Mouse (Mus musculus) hindbrain, embryonic 14.5 days (tissue): ENCODE data around the gene Pdlim4. TPM values are rescaled to one million over a fixed set of nuclear protein-coding genes. Genes with fewer than 3 reads are reported as not detected.
"Not testable (repeated sequence)": the region's sequence is repeated elsewhere in the genome, so short reads cannot be mapped to it uniquely, and the experiment has no call there.

Experiments used
- ATAC-seq: fragments of 200-750 bp; cut with Nextera tagmentation; 2 replicates; pipeline ENCODE4 v1.8.0; 2017; ENCODE audit warnings: moderate number of reproducible peaks, mild to moderate bottlenecking, moderate TSS enrichment, moderate library complexity; ENCODE audit not compliant: low FRiP score
- DNase-seq: peaks from one replicate; pipeline ENCODE4 v3.0.0-alpha.2; 2015; ENCODE audit warnings: low spot score
- H3K27ac ChIP-seq: fragments of 300-500 bp; sonication (generic); 2 replicates; pipeline ENCODE4 v1.5.1; 2014; ENCODE audit warnings: mild to moderate bottlenecking, moderate library complexity
- H3K27me3 ChIP-seq: fragments of 300-500 bp; sonication (generic); 2 replicates; pipeline ENCODE4 v1.6.1; 2014; ENCODE audit warnings: mild to moderate bottlenecking, low read length, mixed read lengths; ENCODE audit not compliant: control insufficient read depth, insufficient read depth
- H3K36me3 ChIP-seq: fragments of 300-500 bp; sonication (generic); replicated peaks from 2 replicates; pipeline ENCODE4 v1.6.1; 2014; ENCODE audit not compliant: control insufficient read depth, insufficient read depth
- H3K4me1 ChIP-seq: fragments of 300-500 bp; sonication (generic); replicated peaks from 2 replicates; pipeline ENCODE4 v1.6.1; 2014; ENCODE audit warnings: antibody characterized with exemption, low read length, mixed read lengths; ENCODE audit not compliant: control insufficient read depth, insufficient read depth
- H3K4me2 ChIP-seq: fragments of 300-500 bp; sonication (generic); replicated peaks from 2 replicates; pipeline ENCODE4 v1.6.1; 2014; ENCODE audit warnings: mild to moderate bottlenecking, moderate library complexity
- H3K4me3 ChIP-seq: fragments of 300-500 bp; sonication (generic); replicated peaks from 2 replicates; pipeline ENCODE4 v1.5.1; 2014; ENCODE audit warnings: mild to moderate bottlenecking, low read length
- H3K9ac ChIP-seq: fragments of 300-500 bp; sonication (generic); 2 replicates; pipeline ENCODE4 v1.6.1; 2014
- H3K9me3 ChIP-seq: fragments of 300-500 bp; sonication (generic); 2 replicates; pipeline ENCODE4 v1.6.1; 2016; ENCODE audit warnings: low read length; ENCODE audit not compliant: control insufficient read depth
- WGBS: fragments of 180-500 bp; shearing (Covaris S2); extraction: QIAGEN DNeasy Blood & Tissue Kit; methylation state at CpG from one replicate; pipeline ENCODE4 v1.1.7; 2014; 5-methylcytosine and 5-hydroxymethylcytosine counted together
- polyA plus RNA-seq: library from polyadenylated mRNA; unstranded; fragments of >200 nt; fragmentation: Nextera tagmentation; extraction: Ambion mirVana; gene quantifications from 2 replicates; pipeline ENCODE4 v1.2.1, GENCODE M21; 2014

The Pdlim4 gene
- polyA plus RNA-seq, 1 experiment from 2014 or later, result 30.0 TPM

DNA sequence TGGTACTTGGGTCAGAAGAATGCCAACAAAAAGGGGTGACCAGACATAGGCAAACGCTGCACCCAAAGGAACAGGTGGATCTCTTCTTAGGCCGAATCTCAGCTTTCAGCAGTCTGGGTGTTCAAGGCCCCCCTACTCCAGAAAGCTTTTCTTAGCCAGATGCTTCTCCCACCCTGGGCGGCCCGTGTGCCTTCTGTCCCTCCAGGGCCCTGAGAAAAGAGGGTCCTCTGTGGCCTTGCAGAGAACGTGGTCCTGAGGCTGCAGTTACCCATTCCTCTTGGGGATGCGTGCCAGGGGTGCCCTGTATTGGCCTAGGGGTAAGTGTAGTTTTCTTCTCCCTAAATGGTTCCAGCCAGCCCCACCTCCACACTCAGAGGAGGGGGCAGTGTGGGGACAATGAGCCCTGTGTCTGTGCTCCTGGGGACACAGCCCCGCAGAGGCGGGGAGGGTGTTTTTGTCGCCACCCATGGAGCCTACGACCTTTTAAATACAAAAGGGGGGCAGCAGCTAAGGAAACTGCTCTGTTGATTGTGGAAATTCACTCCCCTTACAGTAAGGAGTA lies 10.7 kb downstream of the Pdlim4 start:
- no peaks in the 10 kb centered on the region for H3K9me3 ChIP-seq
- H3K4me3 ChIP-seq, result no peak overlapping the region
- no peaks in the 10 kb centered on the region for H3K27me3 ChIP-seq
- DNase-seq (no peak), ATAC-seq (peak; percentile 74; the same call in 1 of the 2 replicates)
- no peaks in the 10 kb centered on the region for H3K36me3 ChIP-seq
- peak overlapping the region; percentile 62; the same call in 1 of the 2 replicates for H3K27ac ChIP-seq
- 23% methylated on average over 10 of the region's 10 CpGs for WGBS
- no peak overlapping the region for H3K9ac ChIP-seq
- peaks cover 16% of the 10 kb centered on the region for H3K4me1 ChIP-seq
- no peak overlapping the region for H3K4me2 ChIP-seq

DNA sequence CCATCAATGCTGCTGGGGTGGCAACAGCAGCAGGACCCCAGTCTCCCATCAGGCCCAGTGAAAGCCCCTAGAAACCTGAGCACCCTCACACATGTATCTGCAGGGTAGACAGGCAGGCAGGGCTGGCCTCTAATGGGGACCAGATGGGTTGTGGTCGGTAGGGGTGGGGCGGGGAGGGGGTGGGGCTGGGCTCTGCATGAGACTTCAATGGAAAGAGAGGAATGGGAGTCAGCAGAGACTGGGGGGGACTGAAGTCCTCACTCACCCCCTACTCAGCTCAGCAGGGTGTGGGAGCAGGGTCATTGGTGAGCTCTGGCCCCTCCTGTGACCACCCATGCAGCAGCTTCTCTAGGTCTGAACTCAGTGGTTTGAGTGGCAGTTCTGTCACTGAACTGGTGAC lies 11.4 kb downstream of the Pdlim4 start:
- Histone ChIP-seq H3K27ac (no peak overlapping the region; the same call in 1 of the 2 replicates), H3K9me3 (no peaks in the 10 kb centered on the region), H3K4me2 (no peak overlapping the region), H3K27me3 (no peaks in the 10 kb centered on the region), H3K9ac (no peak overlapping the region), H3K36me3 (no peaks in the 10 kb centered on the region), H3K4me1 (peaks cover 16% of the 10 kb centered on the region), H3K4me3 (no peak overlapping the region)
- no peak for DNase-seq
- no peak for ATAC-seq
- 31% methylated on average over 2 of the region's 2 CpGs for WGBS

DNA sequence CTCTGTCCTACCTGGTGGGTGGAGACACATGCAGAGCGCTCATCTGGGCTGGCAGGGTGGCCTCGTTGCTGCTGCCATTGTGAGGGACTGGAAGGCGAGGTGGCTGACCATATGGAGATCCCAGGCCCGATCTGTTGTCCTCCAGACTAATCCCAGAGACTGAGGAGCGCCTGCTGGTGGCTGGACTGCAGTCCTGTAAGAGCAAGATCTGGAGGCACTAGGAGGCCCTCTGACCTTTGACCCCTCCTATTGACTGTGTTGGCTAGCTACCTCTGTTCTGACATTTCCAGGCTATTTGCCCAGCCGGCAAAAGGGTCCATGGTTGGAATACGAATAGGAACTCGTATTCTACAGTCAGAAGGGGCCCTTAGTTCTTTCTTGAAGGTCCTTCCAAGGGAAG lies 12.7 kb downstream of the Pdlim4 start:
- H3K4me3 ChIP-seq, result no peak overlapping the region
- no peak for ATAC-seq
- WGBS, result 26% methylated on average over 8 of the region's 8 CpGs
- no peaks in the 10 kb centered on the region for H3K36me3 ChIP-seq
- no peak overlapping the region for H3K9ac ChIP-seq
- DNase-seq, result no peak
- H3K27ac ChIP-seq, result no peak overlapping the region
- no peaks in the 10 kb centered on the region for H3K9me3 ChIP-seq
- no peak overlapping the region for H3K4me2 ChIP-seq
- H3K27me3 ChIP-seq, result no peaks in the 10 kb centered on the region
- H3K4me1 ChIP-seq, result peaks cover 16% of the 10 kb centered on the region

DNA sequence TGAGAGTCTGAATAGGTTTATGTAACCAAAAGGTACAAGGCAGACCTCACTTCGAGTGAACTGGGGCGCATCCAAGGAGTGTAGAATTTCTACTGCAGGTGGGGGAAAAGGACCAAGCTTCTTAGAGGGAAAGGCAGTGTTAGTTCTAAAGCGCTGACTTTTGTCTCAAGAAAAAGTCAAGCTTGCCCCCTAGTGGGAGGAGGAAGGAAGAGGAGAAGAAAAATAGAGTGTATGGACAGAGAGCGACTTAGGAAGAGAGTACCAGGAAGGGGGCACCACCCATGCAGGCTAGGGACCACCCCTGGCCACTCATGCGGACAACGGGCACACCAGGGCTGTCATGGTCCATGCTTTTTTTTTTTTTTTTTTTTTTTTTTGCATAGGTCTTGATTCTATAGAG lies 14.6 kb downstream of the Pdlim4 start:
- no peaks in the 10 kb centered on the region for H3K9me3 ChIP-seq
- H3K36me3 ChIP-seq, result no peaks in the 10 kb centered on the region
- no peak overlapping the region for H3K27ac ChIP-seq
- 38% methylated on average over 6 of the region's 6 CpGs for WGBS
- DNase-seq (peak; percentile 82), ATAC-seq (no peak)
- no peak overlapping the region for H3K4me2 ChIP-seq
- H3K4me1 ChIP-seq, result peaks cover 9% of the 10 kb centered on the region
- H3K9ac ChIP-seq, result no peak overlapping the region
- no peak overlapping the region for H3K4me3 ChIP-seq
- H3K27me3 ChIP-seq, result no peaks in the 10 kb centered on the region

DNA sequence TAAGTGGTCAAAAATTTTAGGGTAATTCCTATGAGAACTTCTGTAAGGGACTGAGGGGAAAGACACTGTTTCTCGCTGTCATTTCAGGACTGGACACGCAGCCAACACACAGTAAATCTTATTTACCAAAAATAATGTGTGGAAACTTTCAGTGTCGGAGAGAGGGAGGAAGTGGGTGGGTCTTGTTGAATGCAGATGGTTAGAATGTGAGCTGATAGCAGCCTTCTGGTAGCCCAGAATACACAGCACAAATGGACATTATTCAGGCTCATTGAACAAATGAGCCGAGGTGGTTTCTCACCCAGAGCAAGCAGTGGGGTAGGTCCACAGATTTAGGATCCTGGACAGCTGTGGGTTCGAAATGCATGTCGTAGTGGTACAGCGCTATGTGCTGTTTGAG lies 15.7 kb downstream of the Pdlim4 start:
- no peak overlapping the region for H3K4me3 ChIP-seq

DNA sequence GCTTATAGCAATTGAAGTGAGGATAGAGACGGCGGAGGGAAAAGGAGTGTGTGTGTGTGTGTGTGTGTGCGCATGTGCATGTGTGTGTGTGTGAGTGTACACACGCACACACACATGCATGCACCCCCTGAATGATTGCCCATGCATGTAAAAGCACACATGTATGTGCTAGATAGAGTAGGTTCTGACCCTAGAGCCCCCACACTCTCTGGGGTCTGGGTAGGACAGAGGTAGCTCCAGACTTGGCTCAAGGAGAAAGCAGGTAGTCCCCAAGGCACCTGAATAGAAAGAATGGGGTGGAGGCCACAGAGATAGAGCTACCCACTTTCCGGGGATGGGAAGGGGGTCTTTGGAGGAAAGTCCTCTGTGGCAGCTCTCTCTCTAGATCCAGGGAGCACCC lies 16.7 kb downstream of the Pdlim4 start:
- no peak for ATAC-seq
- no peak overlapping the region for H3K27ac ChIP-seq
- no peaks in the 10 kb centered on the region for H3K27me3 ChIP-seq
- DNase-seq, result no peak
- 92% methylated on average over 5 of the region's 5 CpGs for WGBS
- H3K4me3 ChIP-seq, result no peak overlapping the region
- no peak overlapping the region for H3K9ac ChIP-seq
- H3K9me3 ChIP-seq, result no peaks in the 10 kb centered on the region
- H3K4me1 ChIP-seq, result no peaks in the 10 kb centered on the region
- H3K36me3 ChIP-seq, result no peaks in the 10 kb centered on the region
- H3K4me2 ChIP-seq, result no peak overlapping the region

More for the DNA sequence above, 15.7 kb downstream of the Pdlim4 start:
- no peaks in the 10 kb centered on the region for H3K9me3 ChIP-seq
- no peak overlapping the region for H3K27ac ChIP-seq
- H3K9ac ChIP-seq, result no peak overlapping the region
- H3K4me2 ChIP-seq, result no peak overlapping the region
- peaks cover under 1% of the 10 kb centered on the region for H3K4me1 ChIP-seq
- WGBS, result 90% methylated on average over 7 of the region's 7 CpGs
- no peak for DNase-seq
- H3K27me3 ChIP-seq, result no peaks in the 10 kb centered on the region
- ATAC-seq, result no peak
- H3K36me3 ChIP-seq, result no peaks in the 10 kb centered on the region

DNA sequence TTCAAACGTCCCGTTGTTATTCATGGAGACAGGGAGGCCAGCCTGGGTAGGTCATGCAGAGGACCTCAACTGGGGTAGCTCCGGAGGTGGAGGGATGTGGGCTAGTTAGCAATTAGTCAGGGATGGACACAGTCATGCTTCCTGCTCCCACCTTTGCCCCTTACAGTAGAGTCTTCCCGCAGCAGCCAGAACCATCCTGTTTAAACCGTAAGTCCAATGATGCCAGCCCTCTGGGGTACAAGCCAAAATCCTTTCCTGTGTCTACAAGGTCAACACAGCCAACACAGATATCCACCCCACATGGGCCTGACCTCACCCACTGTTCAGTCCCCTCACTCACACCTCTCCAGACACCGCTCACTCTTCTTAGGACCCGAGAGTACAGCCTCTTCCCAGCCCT lies 17.7 kb downstream of the Pdlim4 start:
- no peaks in the 10 kb centered on the region for H3K36me3 ChIP-seq
- 88% methylated on average over 7 of the region's 7 CpGs for WGBS
- H3K4me2 ChIP-seq, result no peak overlapping the region
- DNase-seq, result no peak
- no peaks in the 10 kb centered on the region for H3K27me3 ChIP-seq
- no peak overlapping the region for H3K9ac ChIP-seq
- no peak overlapping the region for H3K4me3 ChIP-seq
- no peak for ATAC-seq
- H3K9me3 ChIP-seq, result no peaks in the 10 kb centered on the region
- H3K4me1 ChIP-seq, result no peaks in the 10 kb centered on the region
- no peak overlapping the region for H3K27ac ChIP-seq

DNA sequence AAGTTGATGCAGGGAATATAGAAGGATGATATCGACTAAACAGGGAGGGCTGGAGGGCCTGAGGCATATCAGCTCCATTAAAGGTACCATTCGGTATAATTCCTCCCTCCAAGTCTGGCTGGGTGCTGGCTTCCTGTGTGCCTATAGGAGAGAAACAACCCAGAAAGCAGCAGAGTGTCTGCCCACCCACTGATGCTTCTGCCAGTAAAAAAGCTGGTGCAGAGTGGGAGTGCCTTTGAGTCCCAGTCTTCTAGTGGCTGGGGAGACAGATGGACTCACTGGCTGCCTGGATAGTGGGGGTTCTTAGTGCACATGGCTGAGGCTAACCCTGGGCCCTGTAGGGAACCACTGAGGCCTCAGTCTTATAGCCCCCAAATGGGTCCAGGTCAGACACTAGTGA lies 18.6 kb downstream of the Pdlim4 start:
- H3K27me3 ChIP-seq, result no peaks in the 10 kb centered on the region

DNA sequence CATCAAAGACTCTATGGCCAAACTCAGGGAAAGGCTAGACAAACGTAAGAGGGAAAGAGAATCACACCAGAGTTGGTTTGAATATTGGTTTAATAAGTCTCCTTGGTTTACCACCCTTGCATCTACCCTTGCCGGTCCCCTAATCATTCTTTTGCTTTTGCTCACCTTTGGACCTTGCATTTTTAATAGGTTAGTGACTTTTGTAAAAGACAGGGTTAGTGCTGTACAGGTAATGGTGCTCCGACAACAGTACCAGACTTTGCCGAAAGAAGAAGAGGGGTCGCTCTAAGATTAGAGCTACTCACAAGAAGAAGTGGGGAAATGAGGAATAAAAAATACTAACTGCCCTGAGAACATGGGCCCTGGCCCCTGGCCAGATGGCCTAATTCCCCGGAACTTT lies 28.1 kb downstream of the Pdlim4 start:
- no peaks in the 10 kb centered on the region for H3K4me1 ChIP-seq
- 97% methylated on average over 6 of the region's 6 CpGs for WGBS
- H3K9me3 ChIP-seq, result no peaks in the 10 kb centered on the region
- H3K9ac ChIP-seq, result no peak overlapping the region
- H3K27me3 ChIP-seq, result no peaks in the 10 kb centered on the region
- H3K36me3 ChIP-seq, result no peaks in the 10 kb centered on the region
- H3K4me3 ChIP-seq, result no peak overlapping the region
- no peak overlapping the region for H3K4me2 ChIP-seq
- H3K27ac ChIP-seq, result no peak overlapping the region
- no peak for ATAC-seq
- no peak for DNase-seq

More for the DNA sequence above, 18.6 kb downstream of the Pdlim4 start:
- H3K9me3 ChIP-seq, result no peaks in the 10 kb centered on the region
- no peak overlapping the region for H3K4me2 ChIP-seq
- H3K4me3 ChIP-seq, result no peak overlapping the region
- no peaks in the 10 kb centered on the region for H3K4me1 ChIP-seq
- no peak overlapping the region for H3K27ac ChIP-seq
- 77% methylated on average over 2 of the region's 2 CpGs for WGBS
- ATAC-seq (no peak), DNase-seq (no peak)
- no peak overlapping the region for H3K9ac ChIP-seq
- no peaks in the 10 kb centered on the region for H3K36me3 ChIP-seq

DNA sequence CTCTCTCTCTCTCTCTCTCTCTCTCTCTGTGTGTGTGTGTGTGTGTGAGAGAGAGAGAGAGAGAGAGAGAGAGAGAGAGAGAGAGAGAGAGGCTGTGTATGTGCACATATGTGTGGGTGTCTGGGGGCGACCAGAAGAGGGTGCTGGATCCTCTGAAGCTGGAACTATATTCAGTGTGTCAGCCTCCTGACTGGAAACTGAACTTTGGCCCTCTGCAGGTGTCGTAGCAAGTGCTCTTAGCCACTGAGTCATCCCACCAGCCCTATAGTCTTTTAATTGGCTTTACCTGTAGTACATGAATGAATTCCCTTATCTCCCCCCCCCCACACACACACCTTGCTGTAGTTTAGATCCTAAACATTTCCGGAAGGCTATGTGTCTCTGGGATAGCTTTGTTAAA lies 35.9 kb downstream of the Pdlim4 start:
- ATAC-seq, H3K27ac ChIP-seq, H3K36me3 ChIP-seq, H3K9ac ChIP-seq, DNase-seq, H3K27me3 ChIP-seq, H3K4me3 ChIP-seq, H3K4me1 ChIP-seq, H3K4me2 ChIP-seq, H3K9me3 ChIP-seq: not testable (repeated sequence)
- WGBS, result 100% methylated on average over 1 of the region's 3 CpGs
